Mouse (Mus musculus): ENCODE results near the gene Enho.
A peak's percentile ranks its signal among the peaks of the same experiment; 100 is the strongest.

DNA sequence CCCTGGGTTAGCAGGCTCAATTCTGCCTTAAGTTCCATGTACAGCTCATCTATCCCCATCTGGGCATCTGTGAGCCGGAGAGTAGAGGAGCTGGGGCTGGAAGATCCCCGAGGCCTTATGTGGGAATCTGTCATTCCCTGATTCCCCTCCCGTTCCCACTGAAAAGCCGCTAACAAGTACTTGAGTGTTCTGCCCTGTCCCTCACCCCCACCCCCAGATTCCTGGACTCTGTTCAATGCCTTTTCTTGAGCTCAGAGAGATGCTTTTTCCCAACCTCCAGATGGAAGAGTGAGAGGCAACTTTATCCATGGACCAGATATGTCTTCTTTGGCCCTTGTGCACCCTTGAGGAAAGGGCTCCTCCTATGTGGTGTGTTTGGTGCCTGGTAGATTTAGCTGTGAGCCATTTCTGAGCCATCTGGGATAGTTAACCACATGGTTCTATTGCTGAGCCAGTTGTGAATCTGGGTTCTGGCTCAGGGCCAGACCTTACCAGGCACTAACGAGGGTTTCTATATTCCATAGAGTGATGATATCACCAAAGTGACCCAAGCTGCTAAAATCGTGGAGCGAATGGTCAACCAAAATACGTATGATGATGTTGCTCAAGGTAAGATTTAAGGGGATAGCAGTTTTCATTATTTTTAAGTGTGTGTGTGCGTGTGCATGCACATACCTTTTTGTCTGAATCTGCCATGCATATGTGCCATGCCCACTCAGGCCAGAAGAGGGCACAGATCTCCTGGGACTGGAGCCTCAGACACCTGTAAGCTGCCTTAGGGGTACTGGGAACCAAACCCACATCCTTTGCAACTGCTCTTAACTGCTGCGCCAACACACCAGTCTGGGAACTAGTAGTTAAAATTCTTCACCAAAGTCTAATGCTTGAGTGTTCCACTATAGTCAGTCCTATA is 30.2 kb downstream of the Enho start:
- TF ChIP-seq CTCF (IDR thresholded peaks at IDR 0.05; ENCODE audit: borderline replicate concordance, extremely low read depth, insufficient read depth, insufficient read length) (peak; percentile 33; the same call in 1 of the 2 replicates), POLR2A (IDR thresholded peaks at IDR 0.05; ENCODE audit: borderline replicate concordance, extremely low read depth, insufficient read depth, insufficient read length, poor library complexity, severe bottlenecking) (no peak)
